Mouse (Mus musculus): ENCODE results near the gene Slc39a11.

DNA sequence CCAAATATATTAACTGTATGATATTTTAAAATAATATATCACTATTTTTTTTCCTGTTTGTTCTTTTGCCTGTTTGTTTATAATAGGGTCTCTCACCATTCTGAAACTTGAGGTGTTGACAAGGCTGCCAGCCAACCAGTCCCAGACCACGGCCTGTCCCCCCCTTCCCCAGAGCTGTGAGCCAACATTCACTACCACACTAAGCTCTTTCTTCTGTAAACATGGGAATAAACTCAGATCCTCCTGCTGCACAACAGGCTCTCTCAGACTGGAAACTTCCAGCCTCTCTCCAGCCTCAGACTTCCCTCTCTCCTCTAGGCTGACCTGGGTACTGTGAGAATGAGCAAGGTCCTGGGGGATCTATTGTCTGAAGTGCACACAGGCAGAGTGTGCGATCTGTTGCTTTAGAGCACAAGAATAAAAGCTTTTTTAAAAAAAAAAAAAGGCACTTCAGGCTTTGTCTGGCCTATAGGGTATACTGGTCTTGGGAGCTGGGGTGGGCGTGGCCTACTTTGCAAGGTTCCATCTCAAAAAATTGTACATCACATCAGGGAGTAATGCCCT, 322.3 kb downstream of the Slc39a11 start:
- TF ChIP-seq CTCF (IDR thresholded peaks at IDR 0.05) (no peak), EP300 (IDR thresholded peaks at IDR 0.05) (no peak)

All from lung, postnatal 0 days (tissue).